Mouse (Mus musculus) splenic B cell, adult 2 months (primary cell): Measurements from ENCODE around the gene Spata45.
A peak's percentile ranks its signal among the peaks of the same experiment; 100 is the strongest.
"Not testable (repeated sequence)": the region's sequence is repeated elsewhere in the genome, so short reads cannot be mapped to it uniquely, and the experiment has no call there.

ENCODE experiments used
- DNase-seq: peaks from one replicate; pipeline ENCODE4 v3.0.0-alpha.2; 2011; ENCODE audit warnings: low read depth, low spot score
- H3K27me3 ChIP-seq: 2 replicates; pipeline ENCODE4 v1.6.1; 2012; ENCODE audit warnings: mild to moderate bottlenecking, low read length, moderate library complexity, mixed read lengths; ENCODE audit not compliant: control insufficient read depth, poor library complexity, insufficient read depth, severe bottlenecking
- H3K36me3 ChIP-seq: 2 replicates; pipeline ENCODE4 v1.6.1; 2012; ENCODE audit warnings: mild to moderate bottlenecking, low read length, moderate library complexity, mixed read lengths; ENCODE audit not compliant: control insufficient read depth, poor library complexity, insufficient read depth, severe bottlenecking

The Spata45 gene

DNA sequence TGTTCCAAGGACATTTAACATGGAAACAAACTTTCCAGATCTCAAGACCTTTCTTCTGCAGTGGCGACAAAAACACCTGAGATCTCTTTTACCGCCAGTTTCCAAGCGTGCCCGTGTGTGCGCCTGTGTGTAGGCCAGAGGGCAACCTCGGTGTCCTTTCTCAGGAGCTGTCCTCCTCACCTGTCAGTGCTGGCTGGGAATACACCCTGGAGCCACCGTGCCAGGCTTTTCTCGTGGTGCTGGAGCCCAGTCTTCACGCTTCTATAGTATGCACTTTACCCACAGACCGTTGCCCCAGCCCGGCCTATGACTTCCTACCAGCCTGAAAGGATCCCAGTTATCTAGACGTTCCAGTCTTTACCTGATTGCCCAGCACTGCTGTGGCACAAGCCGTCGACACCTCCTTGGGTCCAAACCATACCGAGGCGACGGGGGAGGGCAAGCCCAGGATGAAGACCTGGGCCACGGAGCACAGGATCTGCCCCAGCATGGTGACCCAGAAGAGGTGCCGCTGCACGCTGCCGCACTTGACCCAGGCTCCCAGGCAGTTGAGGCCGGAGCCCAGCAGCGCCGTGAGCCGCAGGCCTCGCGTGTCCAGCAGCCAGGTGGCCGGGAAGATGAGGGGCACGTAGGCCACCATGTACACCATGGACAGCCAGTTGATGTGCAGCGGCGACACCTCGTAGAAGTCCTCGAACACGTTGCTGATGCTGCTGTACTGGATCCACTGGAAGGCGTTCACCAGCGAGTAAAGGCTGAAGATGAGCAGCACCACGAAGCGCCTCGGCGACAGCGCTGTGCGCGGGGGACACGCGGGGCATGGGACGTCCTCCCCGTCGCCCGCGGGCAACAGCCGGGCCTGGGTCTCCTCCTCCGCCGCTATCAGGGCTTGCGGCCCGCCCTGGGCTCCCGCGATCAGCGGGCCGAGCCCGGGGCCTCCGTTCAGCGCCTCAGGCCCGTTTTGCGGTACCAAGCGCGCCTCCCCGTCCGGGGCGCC lies 11.1 kb upstream of the Spata45 start:
- no peak for DNase-seq
- no peaks in the 10 kb centered on the region for H3K27me3 ChIP-seq
- no peaks in the 10 kb centered on the region for H3K36me3 ChIP-seq

DNA sequence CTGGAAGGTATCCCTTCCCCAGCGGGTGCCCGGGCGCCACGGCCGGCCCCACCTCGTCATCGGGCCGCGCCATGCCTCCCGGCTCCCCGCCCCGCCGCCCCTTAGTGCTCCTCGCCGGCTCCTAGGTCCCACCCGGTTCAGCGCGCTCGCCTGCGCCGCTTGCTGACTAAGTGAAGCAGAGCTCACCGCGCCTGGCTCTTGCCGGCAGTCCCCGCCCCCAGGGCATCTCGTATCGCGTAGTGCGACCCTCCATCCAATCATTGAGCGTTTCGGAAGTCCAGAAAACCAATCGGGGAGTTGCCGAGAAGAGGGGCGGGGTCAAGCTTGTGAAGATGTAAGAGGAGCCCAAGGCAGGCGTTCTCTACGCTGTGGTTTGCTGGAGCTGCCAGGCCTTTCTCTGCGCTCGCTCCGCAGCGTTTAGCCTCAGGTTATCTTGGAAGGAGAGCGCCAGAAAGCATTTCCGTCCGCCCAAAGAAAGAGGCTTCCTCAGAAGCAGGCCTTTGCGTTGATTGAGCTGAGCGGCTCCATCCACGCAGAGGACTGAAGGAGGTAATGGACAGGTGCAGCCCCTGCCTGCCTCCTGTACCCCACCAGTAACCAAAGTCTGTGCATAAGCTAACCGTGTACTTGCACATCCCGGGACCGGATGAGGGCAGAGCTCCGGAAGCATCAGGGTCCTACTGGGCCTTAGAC lies 10.3 kb upstream of the Spata45 start, which contains the start of gene Flvcr1:
Flvcr1 (minus strand) TSS at position 138 of the 693 bp plus-strand sequence.
- peak; percentile 99 for DNase-seq
- no peaks in the 10 kb centered on the region for H3K27me3 ChIP-seq
- no peaks in the 10 kb centered on the region for H3K36me3 ChIP-seq

DNA sequence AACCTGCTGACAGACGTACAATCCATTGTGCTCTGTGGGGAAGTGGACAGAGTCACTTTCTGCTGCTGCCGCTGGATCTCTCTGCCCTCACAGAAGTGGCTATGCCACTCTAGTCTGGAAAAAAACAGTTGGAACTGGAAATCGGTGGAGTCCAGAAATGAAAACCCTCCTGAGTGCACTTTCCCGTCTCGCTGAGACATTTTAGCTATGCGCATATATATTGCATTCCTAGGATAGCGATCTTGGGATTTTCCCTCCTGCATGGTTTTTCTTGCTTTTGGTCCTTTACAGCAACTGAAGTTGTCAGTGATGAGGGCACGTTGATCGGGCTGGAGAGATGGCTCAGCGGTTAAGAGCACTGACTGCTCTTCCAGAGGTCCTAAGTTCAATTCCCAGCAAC lies 6.3 kb upstream of the Spata45 start:
- Histone ChIP-seq H3K27me3 (no peaks in the 10 kb centered on the region), H3K36me3 (no peaks in the 10 kb centered on the region)
- DNase-seq = no peak

DNA sequence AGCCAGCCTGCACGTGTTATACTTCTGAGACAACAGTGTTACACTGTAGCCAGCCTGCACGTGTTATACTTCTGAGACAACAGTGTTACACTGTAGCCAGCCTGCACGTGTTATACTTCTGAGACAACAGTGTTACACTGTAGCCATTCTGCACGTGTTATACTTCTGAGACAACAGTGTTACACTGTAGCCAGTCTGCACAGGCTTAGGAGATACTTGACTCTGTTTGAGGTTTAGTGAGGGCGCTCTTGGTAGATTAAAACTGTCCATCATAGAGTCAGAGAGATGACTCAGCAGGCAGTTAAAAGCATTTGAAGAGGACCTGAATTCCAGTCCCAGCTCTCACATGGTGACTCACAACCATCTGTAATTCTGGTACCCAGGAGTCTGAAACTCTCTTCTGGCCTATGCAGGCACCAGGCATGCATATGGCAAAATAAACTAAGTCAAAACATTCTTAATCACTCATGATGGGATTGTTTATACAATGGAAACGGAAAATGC lies 5.5 kb upstream of the Spata45 start:
- not testable (repeated sequence) for H3K36me3 ChIP-seq, DNase-seq, H3K27me3 ChIP-seq

DNA sequence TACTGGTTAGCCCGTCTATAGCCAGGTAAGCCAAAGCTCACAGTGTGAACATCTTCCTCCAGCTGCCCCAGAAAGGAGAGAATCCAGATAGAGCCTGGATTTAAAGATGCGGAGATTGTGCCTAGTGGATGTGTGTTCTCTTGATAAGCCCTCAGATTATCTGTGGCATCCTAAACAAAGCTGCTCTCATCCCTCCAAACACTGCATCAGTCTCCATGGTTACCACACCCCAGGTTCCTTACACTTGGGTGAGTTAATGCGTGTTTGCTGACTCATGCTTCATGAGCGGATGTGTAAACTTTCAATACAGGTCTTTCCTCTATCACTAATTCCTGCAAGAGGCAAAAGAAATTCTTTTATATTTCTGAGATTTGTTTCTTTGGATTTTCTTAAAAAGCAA lies 790 bp upstream of the Spata45 start:
- Histone ChIP-seq H3K27me3 (no peaks in the 10 kb centered on the region), H3K36me3 (no peaks in the 10 kb centered on the region)
- no peak for DNase-seq

DNA sequence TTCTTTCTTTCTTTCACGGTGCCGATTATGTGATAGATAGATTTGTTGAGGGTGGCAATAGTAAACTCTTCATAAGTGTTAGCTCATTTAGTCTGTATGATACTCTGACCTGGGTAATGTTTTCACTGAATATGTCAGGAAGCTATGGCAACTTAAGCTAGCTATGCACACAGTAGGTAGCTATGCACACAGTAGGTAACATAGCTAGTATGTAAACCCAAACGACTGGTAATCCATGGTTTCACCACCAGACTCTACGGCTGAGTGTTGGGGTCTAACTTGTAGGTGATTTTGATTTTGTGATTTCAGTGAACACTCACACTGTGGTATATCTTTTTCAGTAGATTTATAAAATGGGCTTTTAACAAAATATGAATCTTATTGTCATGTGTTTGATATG lies 1.6 kb downstream of the Spata45 start:
- DNase-seq = no peak
- Histone ChIP-seq H3K27me3 (no peaks in the 10 kb centered on the region), H3K36me3 (no peaks in the 10 kb centered on the region)

DNA sequence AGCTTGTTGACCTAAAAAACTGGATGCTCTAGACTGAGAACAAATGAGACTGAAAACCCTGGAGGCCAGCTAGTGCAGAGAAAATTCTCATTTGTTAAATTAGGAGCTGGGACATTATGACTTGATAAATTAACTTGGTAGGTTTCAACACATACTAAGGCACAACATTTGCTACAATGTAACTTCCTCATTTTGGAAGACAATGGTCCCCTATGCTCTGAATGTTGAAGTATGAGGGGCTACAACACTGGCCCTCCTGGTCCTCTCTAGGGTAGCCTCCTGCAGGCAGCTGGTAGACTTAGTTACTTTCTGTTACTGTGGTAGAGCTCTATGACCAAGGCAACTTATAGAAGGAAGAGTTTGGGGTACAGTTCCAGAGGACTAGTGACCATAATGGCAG lies 4.9 kb downstream of the Spata45 start:
- Histone ChIP-seq H3K36me3 (no peaks in the 10 kb centered on the region), H3K27me3 (no peaks in the 10 kb centered on the region)
- DNase-seq = no peak

DNA sequence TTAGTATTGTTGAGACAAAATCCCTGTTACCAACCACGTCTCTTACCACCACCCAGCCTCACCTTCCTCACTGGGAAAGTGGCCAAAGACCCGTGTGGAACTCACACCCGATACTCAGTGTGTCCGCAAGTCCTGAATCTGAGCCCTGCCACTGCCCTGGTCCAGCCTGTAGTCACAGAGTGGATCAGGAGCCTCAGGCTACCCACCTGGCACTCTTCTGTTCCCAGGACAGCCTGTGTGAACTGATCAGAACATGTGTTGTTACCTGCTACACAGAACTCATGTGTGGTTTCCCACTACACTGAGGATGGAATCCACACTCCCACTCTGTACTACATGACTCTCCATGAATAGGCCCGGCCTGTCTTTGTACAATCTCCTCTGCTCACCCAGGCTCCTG lies 5.7 kb downstream of the Spata45 start:
- DNase-seq = no peak
- H3K36me3 ChIP-seq = no peaks in the 10 kb centered on the region
- no peaks in the 10 kb centered on the region for H3K27me3 ChIP-seq

DNA sequence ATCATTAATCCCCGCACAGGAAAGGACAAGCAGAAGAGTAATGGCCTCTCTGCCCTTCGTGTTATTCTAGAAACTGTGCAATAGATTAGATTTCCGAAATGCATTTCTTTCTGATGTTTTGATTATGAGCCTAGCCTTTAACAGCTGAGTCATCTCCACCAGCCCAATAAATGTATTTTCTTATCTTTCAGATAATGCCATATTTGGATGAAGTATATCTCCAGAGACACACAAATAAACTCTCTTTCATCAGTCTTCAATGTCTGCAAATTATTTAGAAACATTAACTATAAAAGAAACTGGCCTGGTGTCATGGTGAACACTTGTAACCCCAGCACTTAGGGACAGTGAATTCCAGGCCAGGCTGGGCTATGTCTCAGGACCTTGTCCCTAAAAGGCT lies 6.2 kb downstream of the Spata45 start:
- DNase-seq = no peak
- no peaks in the 10 kb centered on the region for H3K36me3 ChIP-seq
- H3K27me3 ChIP-seq = no peaks in the 10 kb centered on the region

DNA sequence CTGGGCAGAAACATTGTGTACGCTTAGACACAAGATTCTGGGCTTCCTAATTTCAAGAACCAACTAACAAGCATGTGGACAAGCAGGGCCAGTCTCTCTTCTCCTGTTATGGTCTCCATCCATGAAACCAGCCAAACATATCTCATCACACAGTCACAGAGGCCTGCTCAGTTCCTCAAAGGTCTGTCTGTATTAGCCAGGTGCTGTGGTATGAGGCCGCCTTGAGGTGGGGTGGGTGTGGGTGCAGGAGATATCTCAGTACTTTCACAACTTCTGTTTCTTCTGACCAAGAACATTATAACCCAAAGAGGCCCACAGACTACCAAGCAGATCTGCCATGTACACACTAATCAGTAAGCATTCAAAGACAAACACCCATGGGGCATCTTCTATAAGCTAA lies 8.8 kb downstream of the Spata45 start:
- DNase-seq = no peak
- Histone ChIP-seq H3K27me3 (no peaks in the 10 kb centered on the region), H3K36me3 (no peaks in the 10 kb centered on the region)

DNA sequence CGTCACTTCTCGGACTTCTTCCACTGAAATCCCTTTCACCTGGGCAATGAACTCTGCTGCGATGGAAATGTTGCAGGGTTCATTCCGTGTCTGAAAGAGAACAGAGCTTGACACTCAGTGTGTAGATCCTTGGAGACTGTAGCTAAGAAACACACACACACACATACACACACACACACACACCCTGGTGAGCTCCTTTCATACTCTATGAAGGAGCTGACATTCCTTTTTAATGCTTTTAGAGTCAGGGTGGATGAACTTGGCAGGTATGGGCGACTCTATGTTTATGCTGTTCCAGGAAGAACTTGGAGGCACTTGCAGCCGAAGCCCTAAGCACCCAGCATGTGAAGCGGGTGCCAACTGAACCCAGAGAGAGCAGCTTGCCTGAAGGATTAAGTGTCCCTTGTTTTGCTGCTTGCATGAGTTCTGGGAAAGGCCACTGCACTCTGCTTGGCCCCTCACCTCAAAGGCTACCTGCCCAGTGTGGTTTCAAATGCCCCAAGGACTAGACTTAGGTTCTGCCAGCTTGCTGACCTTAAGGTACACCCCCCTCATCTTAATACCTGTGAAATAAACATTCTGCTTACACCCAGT lies 9.9 kb downstream of the Spata45 start:
- no peaks in the 10 kb centered on the region for H3K36me3 ChIP-seq
- DNase-seq = no peak
- no peaks in the 10 kb centered on the region for H3K27me3 ChIP-seq

DNA sequence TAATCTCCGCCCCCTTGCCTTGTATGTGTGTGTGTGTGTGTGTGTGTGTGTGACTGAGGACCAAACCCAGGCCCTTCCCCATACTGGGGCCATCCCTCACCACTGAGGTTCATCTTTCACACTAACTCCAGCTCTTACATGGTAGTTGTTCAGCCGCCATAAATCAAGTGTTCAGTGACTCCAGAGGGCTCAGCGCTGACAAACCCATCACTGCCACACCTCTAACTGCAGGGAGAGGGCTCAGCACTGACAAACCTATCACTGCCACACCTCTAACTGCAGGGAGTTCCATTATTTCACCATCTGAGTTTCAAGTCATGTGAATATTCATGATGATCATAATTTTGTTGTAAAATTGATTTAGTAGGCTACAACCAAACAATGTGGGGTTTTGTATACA lies 17.1 kb downstream of the Spata45 start:
- H3K36me3 ChIP-seq = no peaks in the 10 kb centered on the region
- no peak for DNase-seq
- no peaks in the 10 kb centered on the region for H3K27me3 ChIP-seq

DNA sequence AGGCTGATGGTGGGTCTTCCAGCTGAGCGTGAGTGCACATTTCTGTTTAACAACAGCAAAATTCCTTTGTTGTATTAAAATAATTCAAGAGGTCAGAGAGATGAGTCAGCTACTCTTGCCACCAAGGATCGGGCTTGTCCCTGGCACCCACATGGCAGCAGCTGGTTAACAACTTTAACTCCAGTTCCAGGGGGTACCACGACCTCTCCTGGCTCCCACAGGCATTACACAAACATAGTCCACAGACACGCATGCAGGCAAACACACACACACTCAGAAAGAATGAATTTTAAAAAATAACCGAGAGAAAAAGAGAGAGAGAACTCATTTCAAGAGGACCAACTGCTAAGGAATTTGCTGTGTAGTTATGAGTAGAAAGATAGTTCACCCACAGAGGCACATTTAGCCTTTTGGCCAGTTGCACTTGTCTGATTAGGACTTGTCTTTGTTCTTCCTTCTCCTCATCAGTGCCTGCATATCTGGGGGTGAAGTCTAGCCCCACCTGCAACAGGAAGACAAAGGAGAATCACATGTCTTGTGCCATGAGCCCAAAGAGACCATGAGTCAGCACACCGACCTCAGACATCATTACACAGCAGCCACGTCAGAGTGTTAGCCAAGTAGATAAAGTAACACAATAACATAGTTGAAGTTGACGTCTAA lies 18.6 kb downstream of the Spata45 start:
- Histone ChIP-seq H3K36me3 (no peaks in the 10 kb centered on the region), H3K27me3 (no peaks in the 10 kb centered on the region)
- DNase-seq = no peak

DNA sequence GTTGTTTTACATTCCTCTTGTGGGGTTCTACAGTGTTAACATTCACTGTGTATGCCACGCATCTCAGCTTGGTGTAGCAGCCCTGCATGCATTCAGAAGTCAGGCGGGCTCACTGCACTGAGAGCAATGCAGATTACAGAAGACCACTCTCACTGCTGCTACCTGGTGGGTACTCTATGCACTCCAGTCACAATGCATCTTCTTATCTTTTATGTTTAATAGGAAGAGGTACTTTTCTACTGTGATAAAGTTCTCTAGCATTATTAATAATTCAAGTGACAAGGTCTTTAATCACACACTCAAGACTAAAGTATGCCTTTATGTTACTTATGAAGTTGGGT lies 19.1 kb downstream of the Spata45 start:
- Histone ChIP-seq H3K36me3 (no peaks in the 10 kb centered on the region), H3K27me3 (no peaks in the 10 kb centered on the region)
- DNase-seq = no peak
